Mouse (Mus musculus) myocyte (in vitro differentiated cells): ENCODE measurements around the gene Vmn1r3.
"Not testable (repeated sequence)": the region's sequence is repeated elsewhere in the genome, so short reads cannot be mapped to it uniquely, and the experiment has no call there.

Source experiments
- CEBPB ChIP-seq: IDR thresholded peaks from 2 replicates; pipeline ENCODE4 v1.6.1; 2011; ENCODE audit warnings: mild to moderate bottlenecking, moderate library complexity; ENCODE audit not compliant: poor library complexity, insufficient read depth, severe bottlenecking
- MAX ChIP-seq: IDR thresholded peaks from one replicate; pipeline ENCODE4 v1.6.1; 2011; ENCODE audit warnings: low read depth, mild to moderate bottlenecking, control low read depth
- MYOG ChIP-seq, 3 experiments: IDR thresholded peaks; one replicate each; pipeline ENCODE4 v1.6.1; 2011; ENCODE audit warnings: control low read depth in 2 of 3, low read depth in 2 of 3, mild to moderate bottlenecking in 2 of 3; ENCODE audit not compliant: insufficient read length in 2 of 3, control insufficient read depth in 1 of 3, insufficient read depth in 1 of 3
- POLR2A ChIP-seq: IDR thresholded peaks from one replicate; pipeline ENCODE4 v1.6.1; 2011; ENCODE audit warnings: low read depth, mild to moderate bottlenecking, control low read depth, moderate library complexity; ENCODE audit not compliant: insufficient read length
- POLR2AphosphoS2 ChIP-seq: IDR thresholded peaks from one replicate; pipeline ENCODE4 v1.6.1; 2011; ENCODE audit warnings: low read depth, control low read depth; ENCODE audit not compliant: insufficient read length
- SRF ChIP-seq: IDR thresholded peaks from one replicate; pipeline ENCODE4 v1.6.1; 2011; ENCODE audit warnings: low read depth; ENCODE audit not compliant: control insufficient read depth, insufficient read length
- TCF3 ChIP-seq: IDR thresholded peaks from one replicate; pipeline ENCODE4 v1.6.1; 2011; ENCODE audit warnings: low read depth, control low read depth; ENCODE audit not compliant: insufficient read length

DNA sequence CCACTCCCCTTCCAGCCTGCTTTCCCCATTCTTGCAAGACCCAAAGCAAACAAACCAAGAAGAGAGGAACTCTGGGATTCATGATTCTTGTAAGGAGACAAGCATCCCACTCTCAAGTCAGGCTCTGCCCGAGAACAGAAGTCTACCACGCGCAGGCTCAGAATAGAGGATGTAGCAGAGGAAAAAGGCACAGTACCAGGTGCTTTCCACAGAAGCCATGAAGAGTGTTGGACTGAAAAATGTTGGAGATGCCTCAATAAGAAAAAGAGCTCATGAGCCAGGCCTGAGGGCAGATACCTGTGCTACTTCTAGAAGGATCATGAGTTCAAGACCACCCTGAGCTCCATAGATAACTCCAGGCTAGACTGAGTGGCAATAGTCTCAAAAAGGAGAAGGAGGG lies 39.7 kb upstream of the Vmn1r3 start:
- TF ChIP-seq MYOG (IDR thresholded peaks at IDR 0.05; ENCODE audit: control insufficient read depth in 1 of 3, insufficient read depth in 1 of 3, insufficient read length in 2 of 3, low read depth in 2 of 3); POLR2A; POLR2AphosphoS2; MAX; CEBPB; SRF; TCF3: not testable (repeated sequence)
